Mouse (Mus musculus) embryonic facial prominence, embryonic 13.5 days (tissue): Measurements from ENCODE around the gene Zfp740. TPM values are rescaled to one million over a fixed set of nuclear protein-coding genes. Genes with fewer than 3 reads are reported as not detected.
"Not testable (repeated sequence)": the region's sequence is repeated elsewhere in the genome, so short reads cannot be mapped to it uniquely, and the experiment has no call there.

ENCODE experiments used
- ATAC-seq: fragments of 200-750 bp; cut with Nextera tagmentation; 2 replicates; pipeline ENCODE4 v1.8.0; 2017; ENCODE audit warnings: low read depth; ENCODE audit not compliant: insufficient number of reproducible peaks, insufficient read depth, low FRiP score, low TSS enrichment
- H3K27ac ChIP-seq: fragments of 300-500 bp; sonication (generic); 2 replicates; pipeline ENCODE4 v1.5.1; 2015; ENCODE audit warnings: moderate library complexity, mild to moderate bottlenecking, inconsistent platforms
- H3K27me3 ChIP-seq: fragments of 300-500 bp; sonication (generic); 2 replicates; pipeline ENCODE4 v1.6.1; 2015; ENCODE audit warnings: mild to moderate bottlenecking, inconsistent platforms
- H3K36me3 ChIP-seq: fragments of 300-500 bp; sonication (generic); 2 replicates; pipeline ENCODE4 v1.6.1; 2015; ENCODE audit warnings: mild to moderate bottlenecking, inconsistent platforms
- H3K4me1 ChIP-seq: fragments of 300-500 bp; sonication (generic); 2 replicates; pipeline ENCODE4 v1.6.1; 2015; ENCODE audit warnings: inconsistent platforms
- H3K4me2 ChIP-seq: fragments of 300-500 bp; sonication (generic); 2 replicates; pipeline ENCODE4 v1.6.1; 2015; ENCODE audit warnings: moderate library complexity, mild to moderate bottlenecking, inconsistent platforms
- H3K4me3 ChIP-seq: fragments of 300-500 bp; sonication (generic); 2 replicates; pipeline ENCODE4 v1.5.1; 2015; ENCODE audit warnings: mild to moderate bottlenecking, inconsistent platforms
- H3K9ac ChIP-seq: fragments of 300-500 bp; sonication (generic); 2 replicates; pipeline ENCODE4 v1.6.1; 2015; ENCODE audit warnings: mild to moderate bottlenecking, inconsistent platforms
- H3K9me3 ChIP-seq: fragments of 300-500 bp; sonication (generic); 2 replicates; pipeline ENCODE4 v1.6.1; 2016; ENCODE audit warnings: inconsistent platforms
- WGBS: fragments of 180-500 bp; shearing (Covaris S2); methylation state at CpG from one replicate; pipeline ENCODE4 v1.1.7; 2015; ENCODE audit warnings: mixed read lengths; 5-methylcytosine and 5-hydroxymethylcytosine counted together
- polyA plus RNA-seq: library from polyadenylated mRNA; unstranded; fragments of >200 nt; fragmentation: Nextera tagmentation; extraction: Ambion mirVana; gene quantifications from 2 replicates; pipeline ENCODE4 v1.2.1, GENCODE M21; 2015

Zfp740 gene
- polyA plus RNA-seq, 1 experiment from 2014 or later, result 86.3 TPM

GRCm38 (mm10) chr15:102214132-102214531 is 11.1 kb downstream of the Zfp740 start:
- 31% methylated on average over 2 of the region's 2 CpGs for WGBS
- Histone ChIP-seq H3K27me3 (no peaks in the 10 kb centered on the region), H3K36me3 (peaks cover 80% of the 10 kb centered on the region), H3K4me2 (no peak overlapping the region), H3K9me3 (no peaks in the 10 kb centered on the region), H3K27ac (no peak overlapping the region), H3K9ac (no peak overlapping the region), H3K4me1 (no peaks in the 10 kb centered on the region), H3K4me3 (no peak overlapping the region)
- no peak for ATAC-seq

GRCm38 (mm10) chr15:102215624-102216023 is 12.6 kb downstream of the Zfp740 start:
- 0 out of 2 replicates have a peak overlapping the region, but pooled peaks have one; percentile 11 for H3K27ac ChIP-seq
- no peak for ATAC-seq
- H3K4me3 ChIP-seq, result no peak overlapping the region
- H3K4me2 ChIP-seq, result no peak overlapping the region
- 68% methylated on average over 6 of the region's 6 CpGs for WGBS
- H3K27me3 ChIP-seq, result no peaks in the 10 kb centered on the region
- no peak overlapping the region for H3K9ac ChIP-seq
- H3K4me1 ChIP-seq, result no peaks in the 10 kb centered on the region
- H3K36me3 ChIP-seq, result peaks cover 65% of the 10 kb centered on the region
- no peaks in the 10 kb centered on the region for H3K9me3 ChIP-seq

- no peaks in the 10 kb centered on the region for H3K4me1 ChIP-seq
- ATAC-seq, result no peak
- no peak overlapping the region for H3K27ac ChIP-seq
- H3K27me3 ChIP-seq, result no peaks in the 10 kb centered on the region
- 86% methylated on average over 16 of the region's 16 CpGs for WGBS
- H3K4me3 ChIP-seq, result no peak overlapping the region
- no peaks in the 10 kb centered on the region for H3K9me3 ChIP-seq
- peaks cover 57% of the 10 kb centered on the region for H3K36me3 ChIP-seq
- 0 out of 2 replicates have a peak overlapping the region, but pooled peaks have one; percentile 6 for H3K9ac ChIP-seq
- H3K4me2 ChIP-seq, result no peak overlapping the region
Observed at GRCm38 (mm10) chr15:102216459-102217228, 13.6 kb downstream of the Zfp740 start.

DNA sequence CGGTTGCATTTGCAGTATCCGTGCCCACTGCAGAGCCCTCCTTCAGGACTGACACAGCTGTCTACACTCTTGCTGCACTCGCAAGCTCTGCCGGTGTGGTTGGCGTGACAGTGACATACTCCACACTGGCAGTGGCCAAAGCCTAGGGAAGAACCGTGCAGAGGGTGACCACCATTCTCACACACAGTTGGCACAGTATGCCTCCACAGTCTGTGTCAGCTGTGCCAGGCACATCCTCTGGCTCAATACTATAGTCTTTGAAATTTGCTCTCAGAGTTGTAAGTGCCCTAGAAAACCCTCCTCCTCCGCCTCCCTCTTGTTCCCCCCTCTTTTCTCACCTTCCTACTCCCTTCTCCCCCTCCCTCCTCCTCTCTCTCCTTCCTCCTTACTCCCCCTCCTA is 14.3 kb downstream of the Zfp740 start:
- Histone ChIP-seq H3K4me2 (no peak overlapping the region), H3K27ac (no peak overlapping the region), H3K27me3 (no peaks in the 10 kb centered on the region), H3K9ac (0 out of 2 replicates have a peak overlapping the region, but pooled peaks have one; percentile 6), H3K4me1 (no peaks in the 10 kb centered on the region), H3K4me3 (no peak overlapping the region), H3K9me3 (no peaks in the 10 kb centered on the region), H3K36me3 (peaks cover 50% of the 10 kb centered on the region)
- WGBS, result 89% methylated on average over 7 of the region's 7 CpGs
- no peak; the same call in 1 of the 2 replicates for ATAC-seq

DNA sequence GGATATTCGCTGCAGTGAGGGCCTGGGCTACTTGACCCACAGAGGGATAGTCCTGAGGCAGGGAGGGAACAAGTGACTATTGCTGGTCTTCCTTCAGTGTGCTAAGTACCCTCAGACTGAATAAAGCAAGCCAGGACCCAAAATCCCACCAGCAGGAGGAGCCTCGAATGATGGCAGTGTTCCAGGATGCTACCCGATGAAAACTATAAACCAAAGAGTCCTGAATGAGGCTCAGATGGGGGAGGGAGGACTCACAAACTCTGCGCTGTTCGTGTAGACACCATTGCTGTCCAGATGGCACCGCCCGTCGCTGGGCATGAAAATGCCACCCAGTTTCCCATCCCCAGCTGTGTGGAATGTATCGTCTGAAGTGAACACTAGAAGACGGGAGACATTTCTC is 19.3 kb downstream of the Zfp740 start:
- Histone ChIP-seq H3K4me2 (no peak overlapping the region), H3K27me3 (peaks cover 15% of the 10 kb centered on the region), H3K9me3 (no peaks in the 10 kb centered on the region), H3K36me3 (peaks cover 3% of the 10 kb centered on the region), H3K27ac (no peak overlapping the region), H3K4me1 (peaks cover 12% of the 10 kb centered on the region), H3K9ac (no peak overlapping the region; the same call in 1 of the 2 replicates), H3K4me3 (no peak overlapping the region)
- no peak for ATAC-seq
- WGBS, result 55% methylated on average over 10 of the region's 10 CpGs

- Histone ChIP-seq H3K9me3 (no peaks in the 10 kb centered on the region), H3K4me3 (peak overlapping the region; percentile 51), H3K9ac (peak overlapping the region; percentile 74), H3K27me3 (peaks cover 15% of the 10 kb centered on the region), H3K4me2 (peak overlapping the region; percentile 90), H3K4me1 (peaks cover 12% of the 10 kb centered on the region), H3K27ac (peak overlapping the region; percentile 28; the same call in 1 of the 2 replicates), H3K36me3 (no peaks in the 10 kb centered on the region)
- 3% methylated on average over 43 of the region's 43 CpGs for WGBS
- ATAC-seq, result peak; percentile 68
Observed at GRCm38 (mm10) chr15:102224186-102224991, 21.3 kb downstream of the Zfp740 start.

DNA sequence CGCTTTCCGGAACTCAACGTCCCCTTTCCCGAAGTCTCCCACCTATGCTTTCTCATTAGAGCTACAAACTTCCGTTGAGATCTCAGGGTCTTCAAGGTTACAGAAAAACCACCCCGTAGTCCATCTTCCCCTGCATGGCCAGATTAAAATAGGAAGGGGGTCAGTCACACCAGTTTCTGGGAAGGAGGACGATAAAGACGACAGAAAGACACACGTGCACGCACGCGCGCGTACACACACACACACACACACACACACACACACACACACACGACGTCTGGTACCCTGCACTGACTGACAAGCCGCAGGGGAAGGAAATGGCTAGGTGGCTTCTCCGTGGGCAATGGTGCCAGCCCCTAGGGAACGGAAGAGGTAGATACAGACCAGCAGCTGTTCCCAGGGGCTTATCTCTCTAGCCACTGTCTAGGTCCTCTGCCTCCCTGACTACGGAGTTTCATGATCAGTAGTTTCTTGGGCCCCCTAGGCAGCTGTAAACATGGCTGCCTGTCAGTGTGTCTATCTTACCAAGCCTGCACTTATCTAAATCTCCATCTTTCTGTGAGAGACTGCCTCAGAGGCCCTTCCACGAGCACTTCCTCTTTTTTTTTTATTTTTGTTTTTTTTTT is 22.1 kb downstream of the Zfp740 start:
- ATAC-seq, result no peak
- H3K36me3 ChIP-seq, result no peaks in the 10 kb centered on the region
- H3K4me3 ChIP-seq, result peak overlapping the region; percentile 51
- peak overlapping the region; percentile 28; the same call in 1 of the 2 replicates for H3K27ac ChIP-seq
- H3K9me3 ChIP-seq, result no peaks in the 10 kb centered on the region
- 19% methylated on average over 21 of the region's 21 CpGs for WGBS
- peaks cover 15% of the 10 kb centered on the region for H3K27me3 ChIP-seq
- H3K4me2 ChIP-seq, result peak overlapping the region; percentile 90
- H3K4me1 ChIP-seq, result peaks cover 12% of the 10 kb centered on the region
- H3K9ac ChIP-seq, result peak overlapping the region; percentile 74

GRCm38 (mm10) chr15:102225619-102226018 is 22.6 kb downstream of the Zfp740 start:
- not testable (repeated sequence) for H3K9me3 ChIP-seq, H3K27ac ChIP-seq, H3K9ac ChIP-seq, H3K4me3 ChIP-seq, H3K36me3 ChIP-seq, ATAC-seq, H3K4me2 ChIP-seq
- WGBS, result 76% methylated on average over 6 of the region's 6 CpGs
- H3K4me1 ChIP-seq, result peaks cover 15% of the 10 kb centered on the region
- peaks cover 15% of the 10 kb centered on the region for H3K27me3 ChIP-seq

- Histone ChIP-seq H3K27ac (no peak overlapping the region; the same call in 1 of the 2 replicates), H3K4me3 (no peak overlapping the region), H3K27me3 (no peaks in the 10 kb centered on the region), H3K9ac (no peak overlapping the region), H3K36me3 (peaks cover 22% of the 10 kb centered on the region), H3K9me3 (no peaks in the 10 kb centered on the region), H3K4me2 (no peak overlapping the region), H3K4me1 (peaks cover 34% of the 10 kb centered on the region)
- ATAC-seq, result no peak
- WGBS, result 71% methylated on average over 17 of the region's 17 CpGs
Observed at GRCm38 (mm10) chr15:102230408-102231321, 27.6 kb downstream of the Zfp740 start.

DNA sequence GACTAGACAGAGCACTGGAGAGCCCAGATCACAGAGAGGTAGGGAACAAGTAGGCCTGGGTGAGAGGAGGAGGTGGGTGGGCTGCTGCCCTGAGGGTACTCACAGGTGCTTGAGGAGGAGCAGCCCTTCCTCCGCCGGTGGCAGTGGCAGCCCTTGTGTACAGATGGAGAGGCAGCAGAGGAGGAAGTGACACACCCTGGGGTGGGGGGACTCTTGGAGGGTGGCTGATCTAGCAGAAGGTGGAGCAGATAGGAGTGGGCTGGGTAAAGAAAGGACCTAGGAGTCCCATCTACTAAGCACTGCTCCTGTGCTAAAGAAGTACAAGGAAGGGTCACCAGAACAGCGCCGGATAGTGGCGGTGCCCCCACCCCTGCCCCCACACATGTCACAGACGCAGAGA is 28.7 kb downstream of the Zfp740 start, which contains the start of gene Itgb7:
Gene Itgb7 (minus strand): TSS at position 197 of the 400 bp plus-strand sequence.
- peak within 1 kb of the TSS; percentile 48 for H3K27ac ChIP-seq
- H3K36me3 ChIP-seq, result peaks cover 32% of the 10 kb centered on the region
- no peaks in the 10 kb centered on the region for H3K9me3 ChIP-seq
- no peaks in the 10 kb centered on the region for H3K27me3 ChIP-seq
- no peak within 1 kb of the TSS for H3K4me3 ChIP-seq
- H3K9ac ChIP-seq, result peak within 1 kb of the TSS; percentile 16; the same call in 1 of the 2 replicates
- H3K4me2 ChIP-seq, result no peak within 1 kb of the TSS
- H3K4me1 ChIP-seq, result peaks cover 41% of the 10 kb centered on the region
- no peak for ATAC-seq
- WGBS, result 38% methylated on average over 6 of the region's 6 CpGs
